Mouse (Mus musculus): ENCODE measurements around the gene Ppia. TPM values are rescaled to one million over a fixed set of nuclear protein-coding genes. Genes with fewer than 3 reads are reported as not detected.
"Not testable (repeated sequence)": the region's sequence is repeated elsewhere in the genome, so short reads cannot be mapped to it uniquely, and the experiment has no call there.

Ppia gene
- total and polyA plus RNA-seq, 3 experiments = 5,764 to 9,428 (median 8,867) TPM

- Histone ChIP-seq H3K36me3 (replicated peaks in 1 of 2; ENCODE audit: control insufficient read depth in 1 of 2, insufficient read depth in 1 of 2, low read length in 1 of 2) (no peaks in the 10 kb centered on the region), H3K9ac (ENCODE audit: insufficient read depth, low read depth) (no peak overlapping the region), H3K79me2 (replicated peaks; ENCODE audit: control insufficient read depth, extremely low read depth, insufficient read depth, poor library complexity, severe bottlenecking) (peaks cover 14% of the 10 kb centered on the region), H3K4me3 (replicated peaks in 1 of 3; ENCODE audit: low read depth in 2 of 3, low read length in 2 of 3, poor library complexity in 1 of 3) (no peak overlapping the region), H3K9me3 (replicated peaks; ENCODE audit: low read length) (peaks cover 6% of the 10 kb centered on the region), H3K27me3 (replicated peaks) (peaks cover 20% of the 10 kb centered on the region), H3K4me1 (ENCODE audit: control insufficient read depth in 1 of 2, insufficient read depth in 2 of 2) (peaks cover 5 to 14% of the 10 kb centered on the region in 2 experiments; a peak in 3 of 4 replicates), H3K27ac (ENCODE audit: insufficient read depth, low read depth) (no peak overlapping the region), H3K4me2 (ENCODE audit: insufficient read depth, low read depth, poor library complexity, severe bottlenecking) (no peak overlapping the region)
- in situ Hi-C loops (cut with MboI; ENCODE audit: low pct_ligation_motif_present, low pct_unique_long_range_greater_than_20kb, low sequenced_read_pairs) = no loop called here
- TF ChIP-seq MXI1 (IDR thresholded peaks at IDR 0.05; ENCODE audit: low read depth, low read length) (no peak), ZNF384 (IDR thresholded peaks at IDR 0.05; ENCODE audit: low read depth, low read length) (no peak), CTCF (conservative IDR thresholded peaks at IDR 0.05 in 1 of 2, IDR thresholded peaks at IDR 0.05 in 1 of 2; ENCODE audit: low read depth in 2 of 2, low read length in 2 of 2) (no peak), ZKSCAN1 (IDR thresholded peaks at IDR 0.05; ENCODE audit: borderline replicate concordance, low read depth, low read length) (no peak), RAD21 (IDR thresholded peaks at IDR 0.05; ENCODE audit: low read depth, low read length) (no peak), MAFK (IDR thresholded peaks at IDR 0.05; ENCODE audit: insufficient replicate concordance, low read length) (no peak), RCOR1 (conservative IDR thresholded peaks at IDR 0.05; ENCODE audit: low read depth, low read length) (no peak)
- dilution Hi-C loops (cut with MboI; ENCODE audit: extremely low pct_ligation_motif_present, extremely low pct_unique_long_range_greater_than_20kb, low sequenced_read_pairs) = no loop called here
- DNase-seq (ENCODE audit: extremely low read depth) = no peak
Observed at GRCm38 (mm10) chr11:6447493-6447892, 32.2 kb downstream of the Ppia start.

DNA sequence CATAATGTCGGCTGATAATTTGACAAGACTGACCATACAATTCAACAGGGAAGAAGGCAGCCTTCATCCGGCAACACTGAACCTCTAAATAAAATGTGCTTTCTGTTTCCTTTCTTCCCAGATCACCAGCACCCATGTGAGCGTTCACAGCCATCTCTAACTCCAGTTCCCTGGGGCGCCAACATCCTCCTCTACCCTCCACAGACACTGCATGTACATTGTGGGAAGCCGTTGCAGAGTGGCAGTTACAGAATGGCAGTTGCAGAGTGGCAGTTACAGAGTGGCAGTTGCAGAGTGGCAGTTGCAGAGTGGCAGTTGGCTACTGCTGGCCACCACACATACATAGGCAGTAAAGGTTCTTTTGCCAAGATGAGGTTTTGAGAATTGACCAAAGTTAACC lies 32.9 kb downstream of the Ppia start:
- H3K9ac ChIP-seq (ENCODE audit: insufficient read depth, low read depth); dilution Hi-C loops (cut with MboI; ENCODE audit: extremely low pct_ligation_motif_present, extremely low pct_unique_long_range_greater_than_20kb, low sequenced_read_pairs); DNase-seq (ENCODE audit: extremely low read depth); H3K4me2 ChIP-seq (ENCODE audit: insufficient read depth, low read depth, poor library complexity, severe bottlenecking); H3K79me2 ChIP-seq (replicated peaks; ENCODE audit: control insufficient read depth, extremely low read depth, insufficient read depth, poor library complexity, severe bottlenecking); H3K27ac ChIP-seq (ENCODE audit: insufficient read depth, low read depth); H3K9me3 ChIP-seq (replicated peaks; ENCODE audit: low read length); H3K36me3 ChIP-seq (replicated peaks in 1 of 2; ENCODE audit: control insufficient read depth in 1 of 2, insufficient read depth in 1 of 2, low read length in 1 of 2); in situ Hi-C loops (cut with MboI; ENCODE audit: low pct_ligation_motif_present, low pct_unique_long_range_greater_than_20kb, low sequenced_read_pairs); H3K4me3 ChIP-seq (replicated peaks in 1 of 3; ENCODE audit: low read depth in 2 of 3, low read length in 2 of 3, poor library complexity in 1 of 3): not testable (repeated sequence)
- Histone ChIP-seq H3K27me3 (replicated peaks) (peaks cover 20% of the 10 kb centered on the region), H3K4me1 (ENCODE audit: control insufficient read depth in 1 of 2, insufficient read depth in 2 of 2) (peaks cover 5 to 11% of the 10 kb centered on the region in 2 experiments; a peak in 3 of 4 replicates)

DNA sequence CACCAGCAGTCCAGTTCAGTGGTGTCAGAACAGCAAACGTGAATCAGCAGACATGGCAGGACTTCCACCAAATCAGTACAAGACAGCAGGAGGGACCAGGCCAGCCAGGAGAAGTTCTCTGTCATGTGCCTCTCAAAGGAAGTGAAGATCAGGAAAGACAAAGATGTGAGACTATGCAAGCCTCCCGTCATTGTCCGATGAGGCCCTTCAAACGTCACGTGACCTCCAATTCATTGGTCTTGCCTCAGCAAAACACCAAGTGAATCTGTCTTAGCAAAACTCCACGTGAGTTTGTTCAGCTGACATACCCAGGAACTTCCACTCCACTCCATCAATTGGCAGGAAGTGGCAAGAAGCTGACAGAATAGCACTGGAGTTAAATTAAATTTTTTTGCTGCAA lies 40.8 kb downstream of the Ppia start:
- H3K4me3 ChIP-seq (replicated peaks in 1 of 3; ENCODE audit: low read depth in 2 of 3, low read length in 2 of 3, poor library complexity in 1 of 3) = no peak overlapping the region
- H3K27me3 ChIP-seq (replicated peaks) = peaks cover 1% of the 10 kb centered on the region
- in situ Hi-C loops (cut with MboI; ENCODE audit: low pct_ligation_motif_present, low pct_unique_long_range_greater_than_20kb, low sequenced_read_pairs) (loop anchor here (25.0 kb wide), 1 partner anchor 306 kb away; no protein-coding TSS in a partner anchor), dilution Hi-C loops (cut with MboI; ENCODE audit: extremely low pct_ligation_motif_present, extremely low pct_unique_long_range_greater_than_20kb, low sequenced_read_pairs) (no loop called here)
- TF ChIP-seq USF1 (IDR thresholded peaks at IDR 0.05; ENCODE audit: low read depth, low read length) = peak; percentile 13; the same call in 1 of the 2 replicates
- no peak for TF ChIP-seq RAD21 (IDR thresholded peaks at IDR 0.05; ENCODE audit: low read depth, low read length)
- TF ChIP-seq ZC3H11A (IDR thresholded peaks at IDR 0.05; ENCODE audit: low read depth, low read length) = no peak
- TF ChIP-seq HCFC1 (IDR thresholded peaks at IDR 0.05; ENCODE audit: low read depth, low read length) = no peak
- no peak for TF ChIP-seq ZMIZ1 (IDR thresholded peaks at IDR 0.05; ENCODE audit: low read depth, low read length)
- no peak for TF ChIP-seq POLR2A (IDR thresholded peaks at IDR 0.05; ENCODE audit: low read depth, low read length)
- no peak for TF ChIP-seq JUN (IDR thresholded peaks at IDR 0.05; ENCODE audit: insufficient read depth, low read depth, low read length)
- TF ChIP-seq CHD2 (IDR thresholded peaks at IDR 0.05; ENCODE audit: low read length) = no peak
- TF ChIP-seq BHLHE40 (IDR thresholded peaks at IDR 0.05; ENCODE audit: low read depth, low read length) = no peak
- no peak for TF ChIP-seq E2F4 (IDR thresholded peaks at IDR 0.05; ENCODE audit: insufficient replicate concordance, low read depth, low read length)
- TF ChIP-seq MYC (IDR thresholded peaks at IDR 0.05; ENCODE audit: low read depth, low read length) = no peak
- TF ChIP-seq CTCF (conservative IDR thresholded peaks at IDR 0.05 in 1 of 2, IDR thresholded peaks at IDR 0.05 in 1 of 2; ENCODE audit: low read depth in 2 of 2, low read length in 2 of 2) = no peak
- TF ChIP-seq MAX (IDR thresholded peaks at IDR 0.05; ENCODE audit: low read length) = no peak
- TF ChIP-seq POLR2AphosphoS2 (IDR thresholded peaks at IDR 0.05; ENCODE audit: low read depth, low read length) = no peak
- no peak for TF ChIP-seq GABPA (IDR thresholded peaks at IDR 0.05; ENCODE audit: insufficient replicate concordance, low read depth, low read length)
- TF ChIP-seq USF2 (conservative IDR thresholded peaks at IDR 0.05; ENCODE audit: low read depth, low read length) = peak; percentile 21; the same call in 1 of the 2 replicates
- TF ChIP-seq ELF1 (IDR thresholded peaks at IDR 0.05; ENCODE audit: low read depth, low read length) = no peak
- no peaks in the 10 kb centered on the region for H3K4me1 ChIP-seq (ENCODE audit: control insufficient read depth in 1 of 2, insufficient read depth in 2 of 2)
- H3K4me2 ChIP-seq (ENCODE audit: insufficient read depth, low read depth, poor library complexity, severe bottlenecking) = no peak overlapping the region
- no peaks in the 10 kb centered on the region for H3K36me3 ChIP-seq (replicated peaks in 1 of 2; ENCODE audit: control insufficient read depth in 1 of 2, insufficient read depth in 1 of 2, low read length in 1 of 2)
- H3K9ac ChIP-seq (ENCODE audit: insufficient read depth, low read depth) = no peak overlapping the region
- no peak for DNase-seq (ENCODE audit: extremely low read depth)
- H3K79me2 ChIP-seq (replicated peaks; ENCODE audit: control insufficient read depth, extremely low read depth, insufficient read depth, poor library complexity, severe bottlenecking) = no peaks in the 10 kb centered on the region
- peaks cover 11% of the 10 kb centered on the region for H3K9me3 ChIP-seq (replicated peaks; ENCODE audit: low read length)
- no peak overlapping the region for H3K27ac ChIP-seq (ENCODE audit: insufficient read depth, low read depth)
